Mouse (Mus musculus) hindbrain, embryonic 13.5 days (tissue): ENCODE results near the gene Sox5. TPM values are rescaled to one million over a fixed set of nuclear protein-coding genes. Genes with fewer than 3 reads are reported as not detected.
A peak's percentile ranks its signal among the peaks of the same experiment; 100 is the strongest.

Experiments used
- ATAC-seq: fragments of 200-750 bp; cut with Nextera tagmentation; 2 replicates; pipeline ENCODE4 v1.8.0; 2017; ENCODE audit warnings: moderate TSS enrichment; ENCODE audit not compliant: low FRiP score
- H3K27ac ChIP-seq: fragments of 300-500 bp; sonication (generic); 2 replicates; pipeline ENCODE4 v1.5.1; 2015; ENCODE audit warnings: inconsistent platforms, mild to moderate bottlenecking, moderate library complexity
- H3K27me3 ChIP-seq: fragments of 300-500 bp; sonication (generic); 2 replicates; pipeline ENCODE4 v1.6.1; 2015; ENCODE audit warnings: mild to moderate bottlenecking, inconsistent platforms
- H3K36me3 ChIP-seq: fragments of 300-500 bp; sonication (generic); 2 replicates; pipeline ENCODE4 v1.6.1; 2015; ENCODE audit warnings: mild to moderate bottlenecking, inconsistent platforms
- H3K4me1 ChIP-seq: fragments of 300-500 bp; sonication (generic); replicated peaks from 2 replicates; pipeline ENCODE4 v1.6.1; 2015; ENCODE audit warnings: inconsistent platforms
- H3K4me2 ChIP-seq: fragments of 300-500 bp; sonication (generic); 2 replicates; pipeline ENCODE4 v1.6.1; 2015; ENCODE audit warnings: inconsistent platforms, mild to moderate bottlenecking, moderate library complexity
- H3K4me3 ChIP-seq: fragments of 300-500 bp; sonication (generic); 2 replicates; pipeline ENCODE4 v1.5.1; 2015; ENCODE audit warnings: mild to moderate bottlenecking, inconsistent platforms
- H3K9ac ChIP-seq: fragments of 300-500 bp; sonication (generic); 2 replicates; pipeline ENCODE4 v1.6.1; 2015; ENCODE audit warnings: mild to moderate bottlenecking, inconsistent platforms
- H3K9me3 ChIP-seq: fragments of 300-500 bp; sonication (generic); 2 replicates; pipeline ENCODE4 v1.6.1; 2016; ENCODE audit warnings: inconsistent platforms
- WGBS: fragments of 180-500 bp; shearing (Covaris S2); methylation state at CpG from one replicate; pipeline ENCODE4 v1.1.7; 2015; 5-methylcytosine and 5-hydroxymethylcytosine counted together
- polyA plus RNA-seq: library from polyadenylated mRNA; unstranded; fragments of >200 nt; fragmentation: Nextera tagmentation; extraction: Ambion mirVana; gene quantifications from 2 replicates; pipeline ENCODE4 v1.2.1, GENCODE M21; 2015

Gene Sox5
- polyA plus RNA-seq, 1 experiment from 2014 or later: 27.7 TPM

- no peaks in the 10 kb centered on the region for H3K36me3 ChIP-seq
- H3K27me3 ChIP-seq: no peaks in the 10 kb centered on the region
- no peaks in the 10 kb centered on the region for H3K9me3 ChIP-seq
- H3K4me3 ChIP-seq: no peak overlapping the region
- H3K4me1 ChIP-seq: peaks cover 44% of the 10 kb centered on the region
- no peak overlapping the region for H3K27ac ChIP-seq
- no peak overlapping the region for H3K4me2 ChIP-seq
- WGBS: 92% methylated on average over 7 of the region's 7 CpGs
- H3K9ac ChIP-seq: no peak overlapping the region
- ATAC-seq: no peak
Measured at GRCm38 (mm10) chr6:144040349-144040748, 741.4 kb downstream of the Sox5 start.

DNA sequence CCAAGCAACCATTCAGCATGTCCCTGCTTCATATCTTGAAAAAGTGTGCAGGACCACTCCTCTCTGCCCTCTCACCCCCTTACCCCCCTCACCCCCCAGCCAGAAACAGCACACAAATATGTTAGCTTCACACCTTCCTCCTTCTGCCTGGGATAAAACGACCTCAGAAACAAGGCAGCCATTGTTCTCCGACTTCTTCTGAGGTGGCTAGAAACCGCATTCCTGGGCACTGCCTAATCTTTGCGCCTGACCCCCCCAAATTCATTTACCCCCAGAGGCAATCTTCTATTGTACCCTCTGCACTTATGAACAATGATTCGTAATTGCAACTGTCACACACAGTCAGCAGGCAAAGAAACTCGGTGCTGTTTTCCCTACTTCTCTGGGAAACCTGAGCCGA is 742.6 kb downstream of the Sox5 start:
- H3K4me3 ChIP-seq: no peak overlapping the region
- H3K27me3 ChIP-seq: no peaks in the 10 kb centered on the region
- no peaks in the 10 kb centered on the region for H3K9me3 ChIP-seq
- H3K9ac ChIP-seq: no peak overlapping the region
- no peaks in the 10 kb centered on the region for H3K36me3 ChIP-seq
- 25% methylated on average over 7 of the region's 7 CpGs for WGBS
- H3K4me1 ChIP-seq: peaks cover 42% of the 10 kb centered on the region
- no peak overlapping the region for H3K4me2 ChIP-seq
- 0 out of 2 replicates have a peak overlapping the region, but pooled peaks have one; percentile 35 for H3K27ac ChIP-seq
- ATAC-seq: no peak

DNA sequence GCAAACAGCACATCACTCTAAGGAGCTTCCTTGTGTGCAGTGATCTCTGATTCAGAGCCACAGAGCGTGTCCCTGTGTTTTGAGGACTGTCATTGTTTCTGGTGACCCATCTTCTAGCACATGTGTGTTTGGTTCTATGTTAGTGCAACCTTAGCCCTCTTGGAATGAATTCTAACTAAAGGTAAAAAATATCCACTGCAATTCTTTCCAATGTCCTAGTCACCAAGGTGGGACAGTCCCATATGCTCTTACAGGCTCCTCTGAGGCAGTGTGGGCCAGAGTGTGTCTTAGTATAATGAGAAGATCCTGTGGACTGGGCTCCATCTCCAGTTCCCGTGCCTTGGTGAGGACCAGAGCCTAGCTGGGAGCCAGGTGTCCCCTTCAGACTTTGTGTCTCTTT is 748.6 kb downstream of the Sox5 start:
- Histone ChIP-seq H3K27me3 (no peaks in the 10 kb centered on the region), H3K4me3 (no peak overlapping the region), H3K4me1 (no peaks in the 10 kb centered on the region), H3K27ac (no peak overlapping the region), H3K9ac (no peak overlapping the region), H3K36me3 (no peaks in the 10 kb centered on the region), H3K9me3 (no peaks in the 10 kb centered on the region), H3K4me2 (no peak overlapping the region)
- WGBS: 90% methylated on average over 2 of the region's 2 CpGs
- no peak for ATAC-seq

DNA sequence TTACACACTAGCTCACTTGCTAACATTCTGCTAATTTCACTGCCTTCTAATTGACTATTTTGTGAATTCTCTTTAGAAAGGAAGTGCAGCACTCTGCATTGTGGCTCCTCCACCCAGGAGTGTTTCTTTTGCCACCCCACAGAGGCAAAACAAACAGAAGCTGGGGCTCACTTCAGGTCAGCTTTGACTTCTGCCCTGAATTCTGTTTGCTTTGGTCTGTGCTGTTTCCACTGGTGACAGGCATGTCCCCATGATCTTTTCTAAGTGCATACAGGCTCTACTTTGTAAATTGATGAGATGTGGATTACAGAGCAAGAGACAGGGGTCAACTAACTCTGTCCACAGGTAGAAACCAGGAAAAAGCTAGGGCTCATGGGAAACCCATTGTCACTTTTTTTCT is 764.8 kb downstream of the Sox5 start:
- Histone ChIP-seq H3K4me3 (no peak overlapping the region), H3K4me1 (no peaks in the 10 kb centered on the region), H3K4me2 (no peak overlapping the region), H3K27ac (no peak overlapping the region), H3K36me3 (no peaks in the 10 kb centered on the region), H3K9ac (no peak overlapping the region), H3K27me3 (no peaks in the 10 kb centered on the region), H3K9me3 (no peaks in the 10 kb centered on the region)
- no peak for ATAC-seq

DNA sequence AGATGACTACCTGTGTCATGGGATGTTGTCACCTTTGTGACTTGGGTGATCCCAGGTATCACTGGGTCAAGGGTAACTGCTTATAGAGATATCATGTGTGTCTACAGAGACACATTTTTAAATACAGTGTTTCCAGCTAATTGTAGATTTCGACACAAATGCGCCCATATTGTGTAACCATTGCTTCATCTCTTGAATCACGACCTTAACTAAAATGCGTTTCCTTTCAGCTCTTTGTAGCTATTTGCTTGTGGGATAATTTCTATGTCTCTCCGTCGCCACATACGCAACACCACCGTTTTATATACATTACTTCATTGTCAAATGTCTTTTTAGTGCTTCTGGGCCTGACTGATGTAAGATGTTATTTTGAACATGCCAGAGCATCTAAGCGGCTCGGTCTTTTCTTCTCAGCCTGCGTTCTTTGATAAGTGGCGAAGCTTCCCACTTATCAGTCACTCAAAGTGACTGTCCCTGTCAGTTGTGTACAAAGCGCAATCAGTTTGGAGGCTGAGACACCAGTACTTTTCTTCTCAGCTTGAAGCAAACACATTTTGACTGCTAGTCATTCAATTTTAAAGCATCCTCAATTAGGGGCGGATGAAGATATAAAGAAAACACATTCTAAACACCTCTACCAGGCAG is 769.8 kb downstream of the Sox5 start:
- Histone ChIP-seq H3K4me3 (no peak overlapping the region), H3K4me1 (no peaks in the 10 kb centered on the region), H3K27me3 (no peaks in the 10 kb centered on the region), H3K36me3 (no peaks in the 10 kb centered on the region), H3K9ac (no peak overlapping the region), H3K27ac (no peak overlapping the region), H3K4me2 (no peak overlapping the region), H3K9me3 (no peaks in the 10 kb centered on the region)
- ATAC-seq: no peak
- WGBS: 80% methylated on average over 14 of the region's 14 CpGs

DNA sequence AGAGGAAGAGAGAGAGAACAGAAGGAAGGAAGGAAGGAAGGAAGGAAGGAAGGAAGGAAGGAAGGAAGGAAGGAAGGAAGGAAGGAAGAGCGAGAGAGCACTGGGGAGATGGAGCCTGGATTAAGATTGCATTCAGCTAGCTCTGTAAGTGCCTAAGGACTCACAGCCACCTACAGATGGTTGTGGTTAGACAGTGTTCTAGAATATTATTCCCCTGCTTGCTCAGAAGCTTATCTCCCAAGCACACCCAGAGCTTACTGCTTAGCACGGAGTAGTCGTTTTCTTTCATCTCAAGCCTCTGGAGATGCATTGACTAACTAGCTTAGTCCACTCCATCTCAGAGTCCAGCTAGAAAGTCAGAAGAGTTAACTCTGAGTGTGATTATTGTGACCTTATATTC is 770.8 kb downstream of the Sox5 start:
- H3K4me3 ChIP-seq: no peak overlapping the region
- no peaks in the 10 kb centered on the region for H3K27me3 ChIP-seq
- H3K36me3 ChIP-seq: no peaks in the 10 kb centered on the region
- no peaks in the 10 kb centered on the region for H3K9me3 ChIP-seq
- no peak overlapping the region for H3K9ac ChIP-seq
- H3K27ac ChIP-seq: no peak overlapping the region
- no peak for ATAC-seq
- 88% methylated on average over 3 of the region's 3 CpGs for WGBS
- H3K4me2 ChIP-seq: no peak overlapping the region
- H3K4me1 ChIP-seq: no peaks in the 10 kb centered on the region

DNA sequence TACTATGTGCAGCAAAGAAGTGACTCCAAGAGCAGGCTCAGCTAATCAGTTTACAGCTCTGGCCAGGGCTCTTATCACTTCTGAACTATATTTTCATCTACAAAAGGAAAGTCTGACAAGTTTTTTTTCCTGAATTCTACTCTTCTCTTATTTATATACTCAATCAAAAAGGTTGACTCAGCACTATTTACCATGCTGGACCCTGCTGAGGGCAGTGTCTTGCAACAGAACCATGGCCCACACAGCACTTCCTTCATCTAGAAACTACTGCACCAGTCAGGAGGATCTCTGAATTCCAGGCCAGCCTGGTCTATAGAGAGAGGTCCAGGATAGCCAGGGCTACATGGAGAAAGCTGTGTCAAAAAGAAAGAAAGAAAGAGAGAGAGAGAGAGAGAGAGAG is 771.5 kb downstream of the Sox5 start:
- no peak overlapping the region for H3K4me2 ChIP-seq

DNA sequence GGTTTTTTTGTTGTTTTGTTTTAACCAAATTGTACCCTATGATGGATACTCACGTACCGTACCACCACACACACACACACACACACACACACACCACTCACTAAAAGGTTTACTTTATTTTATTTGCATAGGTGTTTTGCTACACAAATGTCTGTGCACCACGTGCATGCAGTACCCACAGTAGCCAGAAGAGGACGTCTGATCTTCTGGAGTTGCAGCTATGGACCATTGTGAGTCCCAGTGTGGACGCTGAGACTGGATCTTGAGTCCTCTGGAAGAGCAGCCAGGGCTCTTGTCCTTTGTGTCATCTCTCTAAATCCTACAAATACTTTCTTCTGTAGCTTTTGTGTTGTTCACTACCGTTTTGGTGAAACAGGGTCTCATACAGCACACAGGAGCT is 776.6 kb downstream of the Sox5 start:
- ATAC-seq: no peak
- no peaks in the 10 kb centered on the region for H3K36me3 ChIP-seq
- H3K9me3 ChIP-seq: no peaks in the 10 kb centered on the region
- no peaks in the 10 kb centered on the region for H3K4me1 ChIP-seq
- WGBS: 95% methylated on average over 6 of the region's 6 CpGs
- H3K4me2 ChIP-seq: no peak overlapping the region
- H3K27ac ChIP-seq: no peak overlapping the region
- no peak overlapping the region for H3K4me3 ChIP-seq
- no peak overlapping the region for H3K9ac ChIP-seq
- no peaks in the 10 kb centered on the region for H3K27me3 ChIP-seq

More for the DNA sequence above, 771.5 kb downstream of the Sox5 start:
- no peak overlapping the region for H3K27ac ChIP-seq
- no peaks in the 10 kb centered on the region for H3K9me3 ChIP-seq
- no peak overlapping the region for H3K9ac ChIP-seq
- no peaks in the 10 kb centered on the region for H3K36me3 ChIP-seq
- H3K27me3 ChIP-seq: no peaks in the 10 kb centered on the region
- no peak for ATAC-seq
- H3K4me1 ChIP-seq: no peaks in the 10 kb centered on the region
- H3K4me3 ChIP-seq: no peak overlapping the region

DNA sequence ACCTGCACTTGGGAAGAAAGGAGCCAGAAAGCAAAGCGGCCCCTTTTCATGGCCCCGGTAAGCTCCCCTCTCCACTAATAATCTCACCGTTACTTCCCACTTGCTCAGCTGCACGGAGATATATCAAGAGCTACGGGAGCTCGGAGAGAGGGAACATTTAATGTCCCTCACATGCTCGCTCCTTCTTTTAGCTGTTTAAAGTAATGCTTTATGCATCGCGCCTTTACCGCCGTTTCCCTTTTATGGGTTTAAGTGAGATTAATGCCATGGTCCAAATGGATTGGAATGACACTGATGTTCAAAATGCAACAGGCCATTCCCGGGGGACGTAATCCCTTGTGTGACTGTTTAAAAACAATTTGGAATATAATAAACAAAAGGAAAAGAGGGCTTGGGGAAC is 783.6 kb downstream of the Sox5 start:
- Histone ChIP-seq H3K36me3 (no peaks in the 10 kb centered on the region), H3K9me3 (no peaks in the 10 kb centered on the region), H3K27ac (no peak overlapping the region), H3K27me3 (no peaks in the 10 kb centered on the region), H3K9ac (no peak overlapping the region), H3K4me2 (no peak overlapping the region), H3K4me3 (no peak overlapping the region), H3K4me1 (peaks cover 13% of the 10 kb centered on the region)
- 63% methylated on average over 13 of the region's 13 CpGs for WGBS
- no peak for ATAC-seq

GRCm38 (mm10) chr6:143997616-143998015 is 784.2 kb downstream of the Sox5 start:
- H3K27ac ChIP-seq: no peak overlapping the region
- no peak overlapping the region for H3K4me3 ChIP-seq
- H3K27me3 ChIP-seq: no peaks in the 10 kb centered on the region
- no peaks in the 10 kb centered on the region for H3K36me3 ChIP-seq
- 71% methylated on average over 11 of the region's 11 CpGs for WGBS
- no peak overlapping the region for H3K4me2 ChIP-seq
- H3K9me3 ChIP-seq: no peaks in the 10 kb centered on the region
- no peak overlapping the region for H3K9ac ChIP-seq
- H3K4me1 ChIP-seq: peaks cover 13% of the 10 kb centered on the region
- ATAC-seq: no peak

- H3K4me1 ChIP-seq: peaks cover 13% of the 10 kb centered on the region
- 37% methylated on average over 4 of the region's 4 CpGs for WGBS
- H3K27me3 ChIP-seq: no peaks in the 10 kb centered on the region
- no peak overlapping the region for H3K9ac ChIP-seq
- H3K27ac ChIP-seq: no peak overlapping the region
- H3K9me3 ChIP-seq: no peaks in the 10 kb centered on the region
- H3K4me3 ChIP-seq: no peak overlapping the region
- ATAC-seq: 0 out of 2 replicates have a peak, but pooled peaks have one; percentile 39
- H3K4me2 ChIP-seq: no peak overlapping the region
- no peaks in the 10 kb centered on the region for H3K36me3 ChIP-seq
Measured at GRCm38 (mm10) chr6:143995046-143995445, 786.7 kb downstream of the Sox5 start.

- no peak overlapping the region for H3K4me2 ChIP-seq
- H3K27ac ChIP-seq: no peak overlapping the region
- H3K9me3 ChIP-seq: no peaks in the 10 kb centered on the region
- no peak for ATAC-seq
- H3K27me3 ChIP-seq: no peaks in the 10 kb centered on the region
- H3K4me1 ChIP-seq: no peaks in the 10 kb centered on the region
- H3K36me3 ChIP-seq: no peaks in the 10 kb centered on the region
- no peak overlapping the region for H3K9ac ChIP-seq
- H3K4me3 ChIP-seq: no peak overlapping the region
Measured at GRCm38 (mm10) chr6:143987548-143987947, 794.2 kb downstream of the Sox5 start.

DNA sequence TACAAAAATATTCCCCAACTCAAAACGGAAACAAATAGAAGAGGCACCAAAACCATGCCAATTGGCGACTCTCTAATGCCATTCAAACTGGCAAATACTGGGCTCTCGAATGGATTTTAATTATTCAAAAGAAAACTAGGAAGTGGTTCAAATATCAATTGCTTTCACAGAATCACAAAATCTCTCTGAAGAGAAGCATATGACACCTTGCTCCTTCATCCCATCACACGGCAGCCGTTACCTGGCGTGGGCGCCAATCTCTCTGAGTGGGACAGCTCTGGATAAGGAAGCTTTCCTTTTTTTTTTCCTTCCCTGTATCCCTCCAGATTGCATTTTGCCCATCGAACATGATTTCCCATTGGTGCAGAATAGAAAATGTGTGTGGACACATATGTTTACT is 801.6 kb downstream of the Sox5 start:
- Histone ChIP-seq H3K36me3 (no peaks in the 10 kb centered on the region), H3K9ac (no peak overlapping the region), H3K4me1 (no peaks in the 10 kb centered on the region), H3K27ac (no peak overlapping the region), H3K9me3 (no peaks in the 10 kb centered on the region), H3K4me3 (no peak overlapping the region), H3K4me2 (no peak overlapping the region), H3K27me3 (no peaks in the 10 kb centered on the region)
- 93% methylated on average over 8 of the region's 8 CpGs for WGBS
- no peak for ATAC-seq
